Mouse (Mus musculus) forebrain, embryonic 10.5 days (tissue): ENCODE data around the gene Kdelc1. TPM values are rescaled to one million over a fixed set of nuclear protein-coding genes. Genes with fewer than 3 reads are reported as not detected.
A peak's percentile ranks its signal among the peaks of the same experiment; 100 is the strongest.

ENCODE experiments used
- DNase-seq: peaks from one replicate; pipeline ENCODE4 v3.0.0-alpha.2; 2017; ENCODE audit warnings: low spot score; ENCODE audit errors: extremely low spot score
- H3K27ac ChIP-seq: fragments of 300-500 bp; sonication (generic); 2 replicates; pipeline ENCODE4 v1.5.1; 2016; ENCODE audit warnings: mild to moderate bottlenecking
- H3K27me3 ChIP-seq: fragments of 300-500 bp; sonication (generic); 2 replicates; pipeline ENCODE4 v1.6.1; 2016; ENCODE audit warnings: mild to moderate bottlenecking; ENCODE audit not compliant: poor library complexity, severe bottlenecking
- H3K36me3 ChIP-seq: fragments of 300-500 bp; sonication (generic); replicated peaks from 2 replicates; pipeline ENCODE4 v1.6.1; 2016; ENCODE audit warnings: mild to moderate bottlenecking, moderate library complexity
- H3K4me1 ChIP-seq: fragments of 300-500 bp; sonication (generic); 2 replicates; pipeline ENCODE4 v1.6.1; 2016
- H3K4me3 ChIP-seq: fragments of 300-500 bp; sonication (generic); 2 replicates; pipeline ENCODE4 v1.5.1; 2016; ENCODE audit warnings: mild to moderate bottlenecking, moderate library complexity
- H3K9me3 ChIP-seq: fragments of 300-500 bp; sonication (generic); 2 replicates; pipeline ENCODE4 v1.6.1; 2016; ENCODE audit warnings: mild to moderate bottlenecking, moderate library complexity
- WGBS: fragments of 180-500 bp; shearing (Covaris S2); methylation state at CpG from one replicate; pipeline ENCODE4 v1.1.7; 2016; 5-methylcytosine and 5-hydroxymethylcytosine counted together
- polyA plus RNA-seq: library from polyadenylated mRNA; unstranded; fragments of >200 nt; fragmentation: Nextera tagmentation; extraction: Ambion mirVana; gene quantifications from 2 replicates; pipeline ENCODE4 v1.2.1, GENCODE M21; 2016

The Kdelc1 gene
- polyA plus RNA-seq, result 69.3 and 70.1 TPM in 2 replicates

DNA sequence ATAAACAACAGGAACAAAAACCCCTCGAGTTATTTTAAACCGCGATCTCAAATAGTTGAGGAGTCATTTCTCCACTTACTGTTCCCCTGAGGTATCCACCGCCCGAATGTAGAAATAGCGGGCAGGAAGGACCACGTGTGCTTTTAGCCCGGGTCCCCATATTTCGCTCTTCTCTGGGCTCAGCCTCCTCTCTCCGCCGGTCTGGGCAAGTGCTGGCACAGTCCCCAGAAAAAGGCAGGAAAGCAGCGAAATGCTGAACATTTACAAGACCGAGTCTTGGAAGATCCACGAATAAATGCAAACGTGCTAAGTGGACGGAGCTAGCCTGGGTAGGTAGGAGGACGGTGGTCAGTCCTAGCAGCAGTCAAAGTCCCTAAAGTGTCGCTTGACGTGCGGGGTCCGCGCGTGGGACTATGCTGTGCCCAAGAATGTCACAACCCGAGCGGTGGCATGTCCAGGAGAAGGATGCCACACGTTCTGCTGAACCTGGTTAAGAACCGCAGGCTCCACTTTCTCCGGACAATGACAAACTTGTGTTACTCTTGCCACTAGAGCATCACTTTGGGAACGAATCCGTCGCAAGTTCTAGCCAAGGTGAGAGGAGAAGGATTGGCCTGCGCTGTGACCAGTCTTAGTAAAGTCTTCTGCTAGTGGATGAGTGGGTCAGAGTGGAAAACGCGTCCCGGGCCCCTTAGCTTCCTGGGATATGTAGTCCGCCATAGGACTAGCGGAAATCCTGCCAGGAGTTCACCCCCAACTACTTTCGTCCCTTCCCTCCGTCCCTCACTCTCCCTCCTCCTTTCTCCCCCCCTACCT is at the start of gene Kdelc1, which contains the start of gene Bivm:
Gene Kdelc1, minus strand, starts transcription at position 570 of the 816 bp plus-strand sequence.
Gene Bivm, plus strand, starts transcription at position 719 of the 816 bp plus-strand sequence.
- H3K4me1 ChIP-seq, result peaks cover 27% of the 10 kb centered on the region
- no peaks in the 10 kb centered on the region for H3K27me3 ChIP-seq
- DNase-seq, result peak; percentile 90
- H3K4me3 ChIP-seq, result peak within 1 kb of the TSS; percentile 80
- under 1% methylated on average over 39 of the region's 39 CpGs for WGBS
- no peaks in the 10 kb centered on the region for H3K9me3 ChIP-seq
- H3K36me3 ChIP-seq, result peaks cover 47% of the 10 kb centered on the region
- H3K27ac ChIP-seq, result peak within 1 kb of the TSS; percentile 97

DNA sequence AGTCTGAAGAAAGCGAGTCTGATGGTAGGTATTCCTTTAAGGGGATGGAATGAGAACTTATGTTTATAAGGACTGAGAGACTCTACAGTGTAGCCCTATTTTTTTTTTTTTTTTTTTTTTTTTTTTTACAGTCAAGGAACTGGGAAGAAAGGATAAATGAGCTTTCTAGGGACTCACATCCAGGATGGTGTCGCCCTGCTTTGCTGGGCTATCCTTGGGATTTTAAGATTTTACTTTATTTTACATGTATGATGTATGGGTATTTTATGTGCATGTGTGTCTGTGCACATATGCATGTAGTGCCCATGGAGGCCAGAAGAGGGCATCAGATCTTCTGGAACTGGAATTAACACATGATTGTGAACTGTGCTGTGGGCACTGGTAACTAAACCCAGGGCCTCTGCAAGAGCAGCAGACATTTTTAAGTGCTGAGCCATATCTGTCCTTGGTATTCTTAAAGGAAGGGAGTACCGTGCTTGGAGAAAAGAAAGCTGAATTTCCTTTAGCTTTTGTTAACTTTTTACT is 49.3 kb upstream of the Kdelc1 start:
- Histone ChIP-seq H3K27ac (no peak overlapping the region), H3K4me1 (no peaks in the 10 kb centered on the region), H3K4me3 (no peak overlapping the region), H3K27me3 (no peaks in the 10 kb centered on the region), H3K9me3 (peaks cover 20% of the 10 kb centered on the region; the same call in 1 of the 2 replicates), H3K36me3 (peaks cover 97% of the 10 kb centered on the region)
- no peak for DNase-seq
- 96% methylated on average over 3 of the region's 3 CpGs for WGBS

DNA sequence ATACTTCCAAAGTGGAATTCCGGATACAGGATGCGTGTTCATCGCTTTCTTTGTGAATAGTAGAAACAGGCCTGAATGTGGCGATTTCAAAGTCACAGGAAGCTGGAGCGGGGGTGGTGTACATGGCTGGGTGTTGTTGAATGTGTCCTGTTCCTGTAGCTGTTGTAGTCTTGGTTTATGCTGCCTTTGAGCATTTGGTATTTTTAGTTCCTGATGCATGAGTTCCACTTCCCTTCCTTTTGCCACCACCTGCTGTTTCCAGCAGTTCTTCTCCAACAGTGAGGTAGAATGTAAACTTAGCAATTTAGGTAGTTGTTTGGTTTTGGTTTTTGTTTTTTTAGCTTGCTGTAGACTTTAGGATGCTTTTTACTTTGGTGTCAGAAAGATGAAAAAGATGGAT is 43.8 kb upstream of the Kdelc1 start:
- no peak for DNase-seq
- H3K4me3 ChIP-seq, result no peak overlapping the region
- H3K27ac ChIP-seq, result no peak overlapping the region
- H3K27me3 ChIP-seq, result no peaks in the 10 kb centered on the region
- 94% methylated on average over 5 of the region's 5 CpGs for WGBS
- H3K36me3 ChIP-seq, result peaks cover 98% of the 10 kb centered on the region
- H3K4me1 ChIP-seq, result no peaks in the 10 kb centered on the region
- peaks cover 3% of the 10 kb centered on the region; the same call in 1 of the 2 replicates for H3K9me3 ChIP-seq

DNA sequence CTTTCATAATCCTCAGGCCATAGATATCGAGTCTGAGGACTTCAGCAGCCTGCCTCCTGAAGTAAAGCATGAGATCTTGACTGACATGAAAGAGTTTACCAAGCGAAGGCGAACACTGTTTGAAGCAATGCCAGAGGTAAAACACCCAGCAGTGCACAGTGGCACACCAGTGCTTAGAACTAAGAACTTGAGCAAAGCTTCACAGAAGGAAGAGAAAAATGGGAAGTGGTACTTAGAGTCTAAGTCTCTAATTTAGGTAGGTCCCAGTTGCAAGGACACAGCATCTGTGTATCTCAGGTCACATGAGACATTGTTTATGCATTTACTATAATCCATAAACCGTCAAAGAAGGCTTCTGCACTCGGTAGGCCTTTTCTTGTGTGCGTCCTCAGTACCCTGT is 43.2 kb upstream of the Kdelc1 start:
- H3K36me3 ChIP-seq, result peaks cover 98% of the 10 kb centered on the region
- H3K9me3 ChIP-seq, result peaks cover 1% of the 10 kb centered on the region; the same call in 1 of the 2 replicates
- H3K4me1 ChIP-seq, result no peaks in the 10 kb centered on the region
- no peak for DNase-seq
- H3K4me3 ChIP-seq, result no peak overlapping the region
- 94% methylated on average over 6 of the region's 6 CpGs for WGBS
- H3K27me3 ChIP-seq, result no peaks in the 10 kb centered on the region
- H3K27ac ChIP-seq, result no peak overlapping the region

- Histone ChIP-seq H3K4me3 (no peak overlapping the region), H3K9me3 (no peaks in the 10 kb centered on the region), H3K27me3 (no peaks in the 10 kb centered on the region), H3K4me1 (no peaks in the 10 kb centered on the region), H3K27ac (no peak overlapping the region), H3K36me3 (peaks cover 68% of the 10 kb centered on the region)
- 94% methylated on average over 6 of the region's 6 CpGs for WGBS
- DNase-seq, result no peak
Measured at GRCm38 (mm10) chr1:44158317-44158716, 39.7 kb upstream of the Kdelc1 start.

DNA sequence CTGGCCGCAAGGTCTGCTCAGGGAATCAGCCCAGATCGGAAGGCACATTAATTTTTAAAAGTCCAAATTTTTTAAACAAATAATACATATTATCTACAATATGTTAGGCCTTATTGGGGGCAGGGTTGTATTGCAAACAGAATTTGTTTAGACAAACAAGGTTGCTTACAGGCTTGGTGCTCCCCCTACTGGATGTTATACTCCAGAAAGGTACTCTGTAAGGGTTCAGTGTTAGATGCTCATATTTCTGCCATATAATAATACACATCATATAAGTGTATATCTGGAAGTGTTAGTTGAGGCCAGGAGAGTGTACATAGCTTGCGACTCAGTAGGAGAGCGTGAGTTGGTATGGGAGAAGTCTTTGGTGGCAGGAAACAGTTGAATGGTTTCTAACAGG is 36.7 kb upstream of the Kdelc1 start:
- no peak overlapping the region for H3K4me3 ChIP-seq
- H3K27ac ChIP-seq, result no peak overlapping the region
- DNase-seq, result no peak
- H3K36me3 ChIP-seq, result peaks cover 50% of the 10 kb centered on the region
- 93% methylated on average over 4 of the region's 4 CpGs for WGBS
- peaks cover 9% of the 10 kb centered on the region; the same call in 1 of the 2 replicates for H3K9me3 ChIP-seq
- no peaks in the 10 kb centered on the region for H3K27me3 ChIP-seq
- H3K4me1 ChIP-seq, result no peaks in the 10 kb centered on the region

GRCm38 (mm10) chr1:44148706-44149105 is 30.1 kb upstream of the Kdelc1 start:
- Histone ChIP-seq H3K9me3 (peaks cover 9% of the 10 kb centered on the region; the same call in 1 of the 2 replicates), H3K36me3 (peaks cover 21% of the 10 kb centered on the region), H3K4me1 (peaks cover 13% of the 10 kb centered on the region), H3K4me3 (peak overlapping the region; percentile 84), H3K27me3 (no peaks in the 10 kb centered on the region), H3K27ac (peak overlapping the region; percentile 97)
- no peak for DNase-seq
- WGBS, result 57% methylated on average over 6 of the region's 6 CpGs

DNA sequence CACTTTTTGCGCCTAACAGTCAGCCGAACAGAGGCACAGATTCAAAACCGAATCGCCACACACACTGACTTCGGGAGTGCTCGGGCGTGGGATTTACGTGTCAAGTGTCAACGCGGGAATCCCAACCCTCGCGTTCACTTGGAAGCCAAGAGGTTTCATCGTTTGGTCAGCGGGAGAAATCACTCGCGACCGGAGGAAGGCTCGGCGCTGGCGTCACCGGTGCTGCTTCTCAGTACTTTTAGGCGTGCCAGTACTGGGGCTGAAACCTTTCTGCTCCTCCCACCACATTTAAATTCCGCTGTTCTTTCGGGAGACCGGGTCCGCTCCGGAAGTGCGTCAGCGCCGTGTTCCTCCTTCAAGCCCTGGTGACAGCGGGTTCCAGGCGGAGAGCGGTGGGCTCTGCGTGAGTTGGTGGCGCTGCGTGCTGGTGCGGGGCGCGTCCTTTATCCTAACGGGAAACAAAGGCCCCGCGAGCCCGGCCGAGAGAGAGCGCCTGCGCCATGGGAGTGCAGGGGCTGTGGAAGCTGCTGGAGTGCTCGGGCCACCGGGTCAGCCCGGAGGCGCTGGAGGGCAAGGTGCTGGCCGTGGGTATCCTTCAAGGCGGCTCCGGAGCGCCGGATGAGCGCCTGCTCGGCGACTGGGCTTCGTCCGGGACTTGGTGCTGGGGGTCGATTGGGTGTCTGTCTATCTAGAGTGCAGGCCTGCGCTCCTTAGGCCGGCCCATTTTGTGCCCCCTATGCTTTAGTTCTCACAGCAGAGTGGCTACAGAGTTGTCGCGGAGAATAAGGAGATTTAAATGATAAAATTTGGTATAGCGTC is 29.2 kb upstream of the Kdelc1 start, which contains the start of gene Ercc5:
Gene Ercc5, plus strand, starts transcription at position 182 of the 819 bp plus-strand sequence.
- peaks cover 13% of the 10 kb centered on the region for H3K4me1 ChIP-seq
- peak within 1 kb of the TSS; percentile 97 for H3K27ac ChIP-seq
- no peaks in the 10 kb centered on the region for H3K27me3 ChIP-seq
- H3K4me3 ChIP-seq, result peak within 1 kb of the TSS; percentile 84
- DNase-seq, result peak; percentile 93
- peaks cover 5% of the 10 kb centered on the region; the same call in 1 of the 2 replicates for H3K9me3 ChIP-seq
- under 1% methylated on average over 66 of the region's 66 CpGs for WGBS
- peaks cover 26% of the 10 kb centered on the region for H3K36me3 ChIP-seq

- H3K27ac ChIP-seq, result no peak overlapping the region
- H3K36me3 ChIP-seq, result peaks cover 63% of the 10 kb centered on the region
- peaks cover 6% of the 10 kb centered on the region for H3K4me1 ChIP-seq
- no peaks in the 10 kb centered on the region for H3K27me3 ChIP-seq
- WGBS, result 92% methylated on average over 5 of the region's 5 CpGs
- H3K4me3 ChIP-seq, result no peak overlapping the region
- DNase-seq, result no peak
- H3K9me3 ChIP-seq, result no peaks in the 10 kb centered on the region
Measured at GRCm38 (mm10) chr1:44142747-44143146, 24.1 kb upstream of the Kdelc1 start.

DNA sequence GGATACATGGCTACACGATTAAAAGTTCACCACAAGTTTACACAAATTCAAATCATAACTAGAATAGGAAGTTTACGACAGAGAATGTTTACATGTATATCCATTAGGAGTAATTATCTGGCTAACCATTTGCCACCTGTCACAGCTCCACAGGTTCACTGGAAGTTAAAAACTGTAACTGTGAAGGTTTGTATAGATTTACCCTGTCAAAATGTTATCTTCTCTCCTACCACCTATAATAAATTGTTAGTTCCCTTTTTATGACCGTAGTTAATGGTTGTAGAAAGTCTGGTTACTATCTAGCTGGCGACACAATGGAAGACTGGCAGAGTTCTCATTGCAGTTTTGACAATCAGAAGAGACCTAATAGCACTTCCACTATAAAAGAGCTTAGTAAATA is 21.6 kb upstream of the Kdelc1 start:
- no peaks in the 10 kb centered on the region for H3K9me3 ChIP-seq
- no peaks in the 10 kb centered on the region for H3K27me3 ChIP-seq
- DNase-seq, result no peak
- no peaks in the 10 kb centered on the region for H3K4me1 ChIP-seq
- H3K36me3 ChIP-seq, result peaks cover 77% of the 10 kb centered on the region
- 90% methylated on average over 4 of the region's 4 CpGs for WGBS
- H3K4me3 ChIP-seq, result no peak overlapping the region
- H3K27ac ChIP-seq, result no peak overlapping the region

DNA sequence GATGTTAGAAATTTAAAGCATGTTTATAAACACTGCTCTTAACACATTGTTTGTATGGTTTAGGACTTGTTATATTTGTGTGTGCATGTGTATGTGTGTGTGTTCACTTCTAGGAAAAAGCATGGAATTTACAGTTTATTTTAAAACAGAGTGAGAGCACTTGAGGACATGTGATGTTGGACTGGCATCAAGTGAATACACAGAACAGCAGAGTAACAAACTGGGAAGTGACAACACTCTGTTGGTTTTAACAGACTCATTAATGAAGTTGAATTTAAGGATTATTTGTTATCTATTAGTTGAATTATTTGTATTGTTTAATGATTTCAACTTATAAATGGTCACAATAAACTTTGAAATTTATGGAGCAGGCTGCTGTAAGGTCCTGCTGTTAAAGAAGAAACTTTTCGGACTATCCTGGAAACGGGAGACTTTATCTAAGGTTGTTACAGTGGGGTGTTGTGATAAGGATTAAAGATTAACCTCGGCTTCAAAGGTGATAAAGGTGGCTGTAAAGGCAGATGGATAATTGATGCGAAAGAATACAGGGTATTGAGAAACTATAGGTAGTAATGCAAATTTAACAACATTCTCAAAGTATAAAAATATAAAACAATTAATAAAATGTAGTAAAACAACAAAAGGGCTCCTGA is 11.4 kb upstream of the Kdelc1 start:
- Histone ChIP-seq H3K27ac (no peak overlapping the region), H3K27me3 (no peaks in the 10 kb centered on the region), H3K9me3 (no peaks in the 10 kb centered on the region), H3K36me3 (peaks cover 62% of the 10 kb centered on the region), H3K4me3 (no peak overlapping the region), H3K4me1 (no peaks in the 10 kb centered on the region)
- no peak for DNase-seq
- WGBS, result 95% methylated on average over 4 of the region's 4 CpGs

- Histone ChIP-seq H3K27me3 (no peaks in the 10 kb centered on the region), H3K4me1 (peaks cover 8% of the 10 kb centered on the region), H3K4me3 (no peak overlapping the region), H3K9me3 (no peaks in the 10 kb centered on the region), H3K27ac (no peak overlapping the region), H3K36me3 (peaks cover 75% of the 10 kb centered on the region)
- 97% methylated on average over 4 of the region's 4 CpGs for WGBS
- DNase-seq, result no peak
Measured at GRCm38 (mm10) chr1:44125590-44125989, 7.0 kb upstream of the Kdelc1 start.
